ENCODE assay signal across 8 mouse cellular contexts in the genomic region with DNA sequence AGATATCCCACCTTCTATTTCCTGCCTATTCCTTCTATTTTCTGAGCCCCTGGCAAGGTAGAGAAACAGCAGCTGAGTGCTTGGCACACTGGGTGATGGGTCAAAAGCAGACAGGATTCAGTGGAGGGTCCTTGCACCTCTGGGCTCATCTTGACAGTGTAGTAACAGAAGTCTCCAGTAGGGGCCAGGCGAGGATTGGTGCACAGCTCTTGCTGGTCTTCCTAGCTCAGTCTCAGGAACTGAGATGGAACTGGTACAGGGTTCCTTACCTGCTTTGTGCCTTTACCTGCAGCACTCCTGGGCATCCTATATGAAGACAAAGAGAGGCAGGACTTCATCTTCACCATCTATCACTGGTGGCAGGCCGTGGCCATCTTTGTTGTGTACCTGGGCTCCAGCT. TPM values are rescaled to one million over a fixed set of nuclear protein-coding genes. Genes with fewer than 3 reads are reported as not detected.
A peak's percentile ranks its signal among the peaks of the same experiment; 100 is the strongest.
DNase-seq lines count a peak whose midpoint lies in the region; ATAC-seq and TF ChIP-seq lines count a peak whose summit lies in the region.

No protein-coding gene starts in this region.

- intact Hi-C loops in left cerebral cortex, postnatal 10 days (cut with DNase I), result loop anchor here (2.0 to 10.0 kb wide), 3 partner anchors 36 to 278 kb away; partner anchors contain the start of gene Ndufv1

- peak; percentile 81 for TF ChIP-seq CTCF in bone marrow, adult 2 months (IDR thresholded peaks at IDR 0.05; ENCODE audit: control insufficient read depth, insufficient read depth, low read length)
- TF ChIP-seq CTCF in small intestine, adult 2 months (IDR thresholded peaks at IDR 0.05; ENCODE audit: extremely low read depth, insufficient read length, insufficient replicate concordance, low read depth, low read length), result peak; percentile 84; the same call in 1 of the 2 replicates

- H3K9ac ChIP-seq in hindbrain, embryonic 12.5 days, result no peak overlapping the region
- no peak overlapping the region for H3K9ac ChIP-seq in hindbrain, embryonic 15.5 days
- no peak overlapping the region for H3K9ac ChIP-seq in midbrain, embryonic 12.5 days (replicated peaks)

- WGBS in hindbrain, embryonic 10.5 days, result 13% methylated on average over 2 of the region's 2 CpGs
- WGBS in hindbrain, embryonic 12.5 days, result 20% methylated on average over 2 of the region's 2 CpGs
- 40% methylated on average over 2 of the region's 2 CpGs for WGBS in bone marrow, adult 2 months
- 13% methylated on average over 2 of the region's 2 CpGs for WGBS in forebrain, embryonic 10.5 days
- 30% methylated on average over 2 of the region's 2 CpGs for WGBS in hindbrain, embryonic 15.5 days
- 15% methylated on average over 2 of the region's 2 CpGs for WGBS in midbrain, embryonic 12.5 days
- 45% methylated on average over 2 of the region's 2 CpGs for WGBS in small intestine, adult 2 months

- no peaks in the 10 kb centered on the region for H3K36me3 ChIP-seq in hindbrain, embryonic 10.5 days
- H3K36me3 ChIP-seq in hindbrain, embryonic 12.5 days, result no peaks in the 10 kb centered on the region
- no peaks in the 10 kb centered on the region for H3K36me3 ChIP-seq in forebrain, embryonic 10.5 days (replicated peaks)
- no peaks in the 10 kb centered on the region for H3K36me3 ChIP-seq in hindbrain, embryonic 15.5 days
- no peaks in the 10 kb centered on the region for H3K36me3 ChIP-seq in midbrain, embryonic 12.5 days
- peaks cover 22% of the 10 kb centered on the region for H3K36me3 ChIP-seq in small intestine, adult 2 months (ENCODE audit: control insufficient read depth, insufficient read depth, low read length)

- no peak overlapping the region for H3K4me2 ChIP-seq in hindbrain, embryonic 12.5 days (replicated peaks)
- H3K4me2 ChIP-seq in hindbrain, embryonic 15.5 days, result no peak overlapping the region
- no peak overlapping the region for H3K4me2 ChIP-seq in midbrain, embryonic 12.5 days (replicated peaks)

- no peak for ATAC-seq in hindbrain, embryonic 12.5 days (ENCODE audit: low FRiP score)
- ATAC-seq in hindbrain, embryonic 15.5 days (ENCODE audit: low FRiP score, low read depth), result peak; percentile 86
- ATAC-seq in midbrain, embryonic 12.5 days (ENCODE audit: low FRiP score, low read depth), result 0 out of 2 replicates have a peak, but pooled peaks have one; percentile 34

- no peak for TF ChIP-seq POLR2A in bone marrow, adult 2 months (IDR thresholded peaks at IDR 0.05; ENCODE audit: borderline replicate concordance, control insufficient read depth, low read depth, low read length)
- TF ChIP-seq POLR2A in small intestine, adult 2 months (IDR thresholded peaks at IDR 0.05; ENCODE audit: low read depth, low read length), result no peak

- no peak overlapping the region for H3K4me3 ChIP-seq in hindbrain, embryonic 10.5 days
- H3K4me3 ChIP-seq in hindbrain, embryonic 12.5 days, result no peak overlapping the region
- no peak overlapping the region for H3K4me3 ChIP-seq in bone marrow, adult 2 months (replicated peaks; ENCODE audit: control insufficient read depth, low read depth, low read length)
- H3K4me3 ChIP-seq in forebrain, embryonic 10.5 days, result no peak overlapping the region
- H3K4me3 ChIP-seq in hindbrain, embryonic 15.5 days, result no peak overlapping the region
- no peak overlapping the region for H3K4me3 ChIP-seq in midbrain, embryonic 12.5 days
- H3K4me3 ChIP-seq in small intestine, adult 2 months (ENCODE audit: low read depth, low read length), result no peak overlapping the region

- no peaks in the 10 kb centered on the region for H3K9me3 ChIP-seq in hindbrain, embryonic 10.5 days
- H3K9me3 ChIP-seq in hindbrain, embryonic 12.5 days (replicated peaks), result no peaks in the 10 kb centered on the region
- no peaks in the 10 kb centered on the region for H3K9me3 ChIP-seq in forebrain, embryonic 10.5 days
- H3K9me3 ChIP-seq in hindbrain, embryonic 15.5 days, result no peaks in the 10 kb centered on the region
- no peaks in the 10 kb centered on the region for H3K9me3 ChIP-seq in midbrain, embryonic 12.5 days

- DNase-seq in hindbrain, embryonic 10.5 days (ENCODE audit: low spot score), result peak; percentile 70
- DNase-seq in forebrain, embryonic 10.5 days (ENCODE audit: extremely low spot score, low spot score), result peak; percentile 63
- peak; percentile 56 to 67 for DNase-seq in left cerebral cortex, postnatal 10 days (ENCODE audit: extremely low spot score in 1 of 2, low spot score in 2 of 2)

- peaks cover 22% of the 10 kb centered on the region for H3K27me3 ChIP-seq in hindbrain, embryonic 10.5 days (ENCODE audit: insufficient read depth, poor library complexity, severe bottlenecking)
- peaks cover 12% of the 10 kb centered on the region for H3K27me3 ChIP-seq in hindbrain, embryonic 12.5 days
- peaks cover 25% of the 10 kb centered on the region for H3K27me3 ChIP-seq in forebrain, embryonic 10.5 days (ENCODE audit: poor library complexity, severe bottlenecking)
- no peaks in the 10 kb centered on the region for H3K27me3 ChIP-seq in hindbrain, embryonic 15.5 days
- peaks cover 11% of the 10 kb centered on the region; the same call in 1 of the 2 replicates for H3K27me3 ChIP-seq in midbrain, embryonic 12.5 days
- no peaks in the 10 kb centered on the region for H3K27me3 ChIP-seq in small intestine, adult 2 months (ENCODE audit: control insufficient read depth, insufficient read depth, low read length)

- peaks cover 9% of the 10 kb centered on the region; the same call in 1 of the 2 replicates for H3K4me1 ChIP-seq in hindbrain, embryonic 10.5 days (replicated peaks)
- 0 out of 2 replicates have a peak, but pooled peaks cover 2% of the 10 kb centered on the region for H3K4me1 ChIP-seq in hindbrain, embryonic 12.5 days
- peaks cover 2% of the 10 kb centered on the region; the same call in 1 of the 2 replicates for H3K4me1 ChIP-seq in bone marrow, adult 2 months (ENCODE audit: control insufficient read depth, insufficient read depth, low read length)
- H3K4me1 ChIP-seq in forebrain, embryonic 10.5 days, result peaks cover 8% of the 10 kb centered on the region
- H3K4me1 ChIP-seq in hindbrain, embryonic 15.5 days (replicated peaks), result no peaks in the 10 kb centered on the region
- no peaks in the 10 kb centered on the region for H3K4me1 ChIP-seq in midbrain, embryonic 12.5 days
- H3K4me1 ChIP-seq in small intestine, adult 2 months (ENCODE audit: control insufficient read depth, insufficient read depth, insufficient read length, low read length), result peaks cover 12% of the 10 kb centered on the region

- H3K27ac ChIP-seq in hindbrain, embryonic 10.5 days, result no peak overlapping the region
- no peak overlapping the region for H3K27ac ChIP-seq in hindbrain, embryonic 12.5 days
- H3K27ac ChIP-seq in bone marrow, adult 2 months (ENCODE audit: control insufficient read depth, insufficient read depth, low read depth, low read length, poor library complexity), result no peak overlapping the region
- H3K27ac ChIP-seq in forebrain, embryonic 10.5 days, result no peak overlapping the region
- no peak overlapping the region for H3K27ac ChIP-seq in hindbrain, embryonic 15.5 days (replicated peaks)
- no peak overlapping the region for H3K27ac ChIP-seq in midbrain, embryonic 12.5 days (replicated peaks)
- no peak overlapping the region for H3K27ac ChIP-seq in small intestine, adult 2 months (ENCODE audit: insufficient read depth, low read depth, low read length)

RNA-seq across cellular contexts. Expression of gene Unc93b1, which starts 11.7 kb away (rescaled TPM):
- 6.3 and 8.8 TPM in 2 replicates for polyA plus RNA-seq in hindbrain, embryonic 10.5 days (2016; fragmentation: Nextera tagmentation; extraction: Ambion mirVana)
- 8.1 and 8.5 TPM in 2 replicates for polyA plus RNA-seq in hindbrain, embryonic 12.5 days (2016; fragmentation: Nextera tagmentation; extraction: Ambion mirVana)
- 80.1 and 177 TPM in 2 replicates for polyA plus RNA-seq in bone marrow, adult 2 months (2011; ENCODE audit: insufficient read depth, insufficient read length, low replicate concordance, missing spikeins)
- 4.6 and 4.9 TPM in 2 replicates for polyA plus RNA-seq in forebrain, embryonic 10.5 days (2016; fragmentation: Nextera tagmentation; extraction: Ambion mirVana)
- polyA plus RNA-seq in hindbrain, embryonic 15.5 days (2015; fragmentation: Nextera tagmentation; extraction: Ambion mirVana), result 11.9 and 14.0 TPM in 2 replicates
- 10 to 100 TPM; 15.0 to 16.3 TPM for total RNA-seq in left cerebral cortex, postnatal 10 days (2021)
- 8.5 and 10.4 TPM in 2 replicates for polyA plus RNA-seq in midbrain, embryonic 12.5 days (2016; fragmentation: Nextera tagmentation; extraction: Ambion mirVana)
- polyA plus RNA-seq in small intestine, adult 2 months (2012; rRNA removed), result 108 and 140 TPM in 2 replicates

RNA-seq across cellular contexts. Expression of gene Aldh3b3, which starts 11.7 kb away (rescaled TPM):
- polyA plus RNA-seq in hindbrain, embryonic 10.5 days (2016; fragmentation: Nextera tagmentation; extraction: Ambion mirVana), result not detected in 2 replicates
- not detected in 2 replicates for polyA plus RNA-seq in hindbrain, embryonic 12.5 days (2016; fragmentation: Nextera tagmentation; extraction: Ambion mirVana)
- polyA plus RNA-seq in bone marrow, adult 2 months (2011; ENCODE audit: insufficient read depth, insufficient read length, low replicate concordance, missing spikeins), result 1.6 and 4.4 TPM in 2 replicates
- polyA plus RNA-seq in forebrain, embryonic 10.5 days (2016; fragmentation: Nextera tagmentation; extraction: Ambion mirVana), result not detected in 2 replicates
- not detected in 2 replicates for polyA plus RNA-seq in hindbrain, embryonic 15.5 days (2015; fragmentation: Nextera tagmentation; extraction: Ambion mirVana)
- total RNA-seq in left cerebral cortex, postnatal 10 days (2021), result not detected
- not detected in 2 replicates for polyA plus RNA-seq in midbrain, embryonic 12.5 days (2016; fragmentation: Nextera tagmentation; extraction: Ambion mirVana)
- not detected in 2 replicates for polyA plus RNA-seq in small intestine, adult 2 months (2012; rRNA removed)

RNA-seq across cellular contexts. Expression of gene Aldh3b1, which starts 17.1 kb away (rescaled TPM):
- polyA plus RNA-seq in hindbrain, embryonic 10.5 days (2016; fragmentation: Nextera tagmentation; extraction: Ambion mirVana), result 0.71 and 0.81 TPM in 2 replicates
- 1.0 and 1.2 TPM in 2 replicates for polyA plus RNA-seq in hindbrain, embryonic 12.5 days (2016; fragmentation: Nextera tagmentation; extraction: Ambion mirVana)
- 12.7 and 47.1 TPM in 2 replicates for polyA plus RNA-seq in bone marrow, adult 2 months (2011; ENCODE audit: insufficient read depth, insufficient read length, low replicate concordance, missing spikeins)
- polyA plus RNA-seq in forebrain, embryonic 10.5 days (2016; fragmentation: Nextera tagmentation; extraction: Ambion mirVana), result 0.36 and 0.58 TPM in 2 replicates
- 2.7 and 3.0 TPM in 2 replicates for polyA plus RNA-seq in hindbrain, embryonic 15.5 days (2015; fragmentation: Nextera tagmentation; extraction: Ambion mirVana)
- total RNA-seq in left cerebral cortex, postnatal 10 days (2021), result 1 to 10 TPM; 1.5 to 1.7 TPM
- 0.83 and 0.96 TPM in 2 replicates for polyA plus RNA-seq in midbrain, embryonic 12.5 days (2016; fragmentation: Nextera tagmentation; extraction: Ambion mirVana)
- 32.8 and 43.0 TPM in 2 replicates for polyA plus RNA-seq in small intestine, adult 2 months (2012; rRNA removed)

RNA-seq across cellular contexts. Expression of gene Aldh3b2, which starts 25.4 kb away (rescaled TPM):
- polyA plus RNA-seq in hindbrain, embryonic 10.5 days (2016; fragmentation: Nextera tagmentation; extraction: Ambion mirVana), result 0.91 and 2.0 TPM in 2 replicates
- 0.96 and 1.2 TPM in 2 replicates for polyA plus RNA-seq in hindbrain, embryonic 12.5 days (2016; fragmentation: Nextera tagmentation; extraction: Ambion mirVana)
- 2.4 and 4.2 TPM in 2 replicates for polyA plus RNA-seq in bone marrow, adult 2 months (2011; ENCODE audit: insufficient read depth, insufficient read length, low replicate concordance, missing spikeins)
- 0.37 and 0.39 TPM in 2 replicates for polyA plus RNA-seq in forebrain, embryonic 10.5 days (2016; fragmentation: Nextera tagmentation; extraction: Ambion mirVana)
- 0.18 and 0.27 TPM in 2 replicates for polyA plus RNA-seq in hindbrain, embryonic 15.5 days (2015; fragmentation: Nextera tagmentation; extraction: Ambion mirVana)
- total RNA-seq in left cerebral cortex, postnatal 10 days (2021), result 1 to 10 TPM; 2.3 to 2.4 TPM
- 0.62 and 1.0 TPM in 2 replicates for polyA plus RNA-seq in midbrain, embryonic 12.5 days (2016; fragmentation: Nextera tagmentation; extraction: Ambion mirVana)
- 0.55 and 1.5 TPM in 2 replicates for polyA plus RNA-seq in small intestine, adult 2 months (2012; rRNA removed)

RNA-seq across cellular contexts. Expression of gene Ndufs8, which starts 34.1 kb away (rescaled TPM):
- polyA plus RNA-seq in hindbrain, embryonic 10.5 days (2016; fragmentation: Nextera tagmentation; extraction: Ambion mirVana), result 241 and 279 TPM in 2 replicates
- 180 and 207 TPM in 2 replicates for polyA plus RNA-seq in hindbrain, embryonic 12.5 days (2016; fragmentation: Nextera tagmentation; extraction: Ambion mirVana)
- polyA plus RNA-seq in bone marrow, adult 2 months (2011; ENCODE audit: insufficient read depth, insufficient read length, low replicate concordance, missing spikeins), result 41.6 and 58.3 TPM in 2 replicates
- 226 and 228 TPM in 2 replicates for polyA plus RNA-seq in forebrain, embryonic 10.5 days (2016; fragmentation: Nextera tagmentation; extraction: Ambion mirVana)
- 280 and 290 TPM in 2 replicates for polyA plus RNA-seq in hindbrain, embryonic 15.5 days (2015; fragmentation: Nextera tagmentation; extraction: Ambion mirVana)
- total RNA-seq in left cerebral cortex, postnatal 10 days (2021), result 100 to 1,000 TPM; 123 to 130 TPM
- 193 and 210 TPM in 2 replicates for polyA plus RNA-seq in midbrain, embryonic 12.5 days (2016; fragmentation: Nextera tagmentation; extraction: Ambion mirVana)
- polyA plus RNA-seq in small intestine, adult 2 months (2012; rRNA removed), result 303 and 423 TPM in 2 replicates
